Mouse (Mus musculus) neural tube, embryonic 10.5 days (tissue): ENCODE data around the gene Crtam.
A peak's percentile ranks its signal among the peaks of the same experiment; 100 is the strongest.

Source experiments
- DNase-seq: peaks from one replicate; pipeline ENCODE4 v3.0.0-alpha.2; 2017; ENCODE audit warnings: low spot score; ENCODE audit errors: extremely low spot score

Gene Crtam

DNA sequence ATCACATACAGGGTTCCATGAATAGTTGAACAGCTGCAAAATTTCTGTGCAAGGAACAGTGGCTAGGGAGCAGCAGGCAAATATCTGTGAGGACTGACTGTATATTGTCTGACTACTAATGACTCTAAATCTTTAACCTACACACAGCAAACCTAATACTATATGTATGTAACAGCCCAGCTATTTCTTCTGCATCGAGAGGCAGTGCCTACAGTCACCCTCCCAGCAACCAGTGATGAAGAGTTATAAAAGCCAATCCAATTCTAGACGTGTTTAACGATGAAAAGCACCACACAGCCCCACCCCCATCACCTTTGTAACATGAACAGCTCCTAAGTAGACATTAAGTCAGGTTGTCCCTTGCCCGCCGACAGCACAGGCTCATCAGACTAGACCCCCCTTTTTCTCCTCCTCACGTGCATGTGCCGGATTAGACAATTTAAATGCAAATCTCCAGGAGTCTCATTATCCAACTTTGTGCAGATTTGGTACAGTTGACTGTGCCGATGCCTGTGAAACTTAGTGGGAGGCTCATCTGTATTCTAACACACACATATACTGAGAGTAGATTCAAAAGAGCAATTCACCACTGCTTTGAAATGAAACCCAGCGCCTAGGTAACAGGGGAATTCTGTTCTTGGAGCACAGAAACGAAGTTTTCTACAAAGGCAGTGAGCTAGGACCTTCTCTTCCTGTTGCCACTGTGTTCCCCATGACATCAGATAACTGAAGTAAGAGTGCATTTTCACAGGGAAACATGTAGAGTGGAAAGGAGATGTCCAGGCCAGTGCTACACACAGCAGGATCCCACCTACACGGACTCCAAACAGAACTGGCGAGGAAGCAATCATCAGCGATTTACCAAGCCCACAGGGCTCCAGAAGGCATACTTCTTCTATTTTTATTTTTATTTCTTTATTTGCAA is 7.3 kb upstream of the Crtam start:
- DNase-seq = no peak

DNA sequence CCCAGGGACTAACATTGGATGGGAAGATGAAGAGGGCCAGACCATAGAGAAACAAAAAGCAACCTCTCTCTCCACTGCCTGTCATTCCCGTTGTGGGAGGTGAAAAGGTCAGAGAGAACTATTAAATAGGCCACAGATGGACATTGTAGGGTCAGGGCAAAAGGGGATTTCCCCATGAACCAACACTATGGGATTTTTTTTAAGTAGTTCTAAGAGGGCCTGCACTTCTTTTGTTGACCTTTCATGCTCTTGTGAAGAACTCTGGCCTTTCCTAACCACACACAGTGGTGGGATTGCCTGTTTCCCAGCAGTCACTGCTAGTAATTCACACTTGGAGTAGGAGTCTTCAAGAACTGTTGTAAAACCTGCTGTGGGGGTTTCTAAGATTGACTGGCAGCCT is 3.4 kb upstream of the Crtam start:
- DNase-seq = no peak

DNA sequence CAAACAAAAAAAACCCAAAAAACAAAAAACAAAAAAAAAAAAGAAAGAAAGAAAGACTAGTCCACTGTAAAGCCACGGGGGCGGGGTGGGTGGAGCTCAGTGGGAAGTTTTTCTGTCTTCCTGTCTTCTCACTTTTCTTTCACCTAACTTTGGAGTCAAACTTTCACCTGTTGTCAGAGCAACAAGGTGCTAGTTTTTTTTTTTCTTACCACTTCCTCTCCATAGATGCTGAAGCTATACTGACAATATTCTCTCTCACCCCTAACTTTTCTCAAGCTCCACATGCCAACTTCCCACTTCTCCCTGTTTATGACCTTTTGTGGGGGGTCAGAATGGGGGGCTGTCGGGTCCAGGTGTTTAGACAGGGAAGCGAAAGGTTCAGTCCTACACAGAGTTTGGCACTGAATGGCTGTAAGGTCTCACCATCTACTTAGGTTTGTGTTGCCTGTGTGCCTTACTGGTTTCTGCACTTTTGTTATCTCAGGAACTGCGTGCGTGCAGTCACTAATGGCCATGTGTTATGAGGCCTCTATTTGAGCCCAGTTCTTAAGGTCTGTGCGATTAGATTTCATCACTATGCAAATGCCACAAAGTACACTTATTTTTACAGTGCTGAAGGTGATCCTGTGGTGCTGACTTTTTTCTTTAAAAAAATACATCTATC is 7.2 kb downstream of the Crtam start:
- DNase-seq = no peak

DNA sequence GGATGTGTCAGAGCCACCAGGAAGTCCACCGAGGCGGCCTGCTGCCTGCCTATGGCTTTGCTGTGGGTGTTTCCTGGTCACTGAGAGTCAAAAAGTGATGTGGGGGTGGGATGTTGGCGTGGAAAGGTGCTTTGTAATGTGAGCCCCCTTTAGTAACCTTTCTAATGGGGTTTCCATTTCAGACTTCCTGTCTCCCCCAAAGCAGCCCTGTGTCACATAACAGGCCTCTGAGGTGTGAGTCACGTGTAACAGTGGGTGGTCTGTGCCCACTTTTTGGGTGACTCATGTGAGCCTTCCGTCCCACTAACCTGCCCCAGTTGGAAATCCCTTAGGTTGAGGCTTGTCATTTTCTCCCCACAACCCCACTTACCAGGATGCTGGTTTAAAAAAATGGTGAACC is 10.4 kb downstream of the Crtam start:
- no peak for DNase-seq

DNA sequence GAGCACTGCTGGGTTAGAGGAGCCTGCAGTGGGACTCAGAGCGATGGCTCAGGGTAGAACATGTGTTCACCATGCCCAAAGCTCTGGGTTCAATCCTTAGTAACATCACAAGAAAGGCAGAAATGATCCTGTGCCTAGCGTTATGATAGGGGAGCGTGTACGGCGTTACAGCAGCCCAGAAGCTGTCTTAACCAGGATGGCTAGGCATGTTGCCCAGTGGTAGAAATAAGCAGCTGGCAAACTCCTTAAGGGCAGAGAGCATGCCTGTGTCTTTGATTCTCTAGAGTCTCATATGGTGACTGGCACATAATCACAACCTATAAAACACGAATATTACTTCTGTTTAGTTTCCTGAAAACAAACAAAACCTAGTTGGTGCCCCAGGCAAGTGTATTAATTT is 12.9 kb downstream of the Crtam start:
- DNase-seq = no peak

DNA sequence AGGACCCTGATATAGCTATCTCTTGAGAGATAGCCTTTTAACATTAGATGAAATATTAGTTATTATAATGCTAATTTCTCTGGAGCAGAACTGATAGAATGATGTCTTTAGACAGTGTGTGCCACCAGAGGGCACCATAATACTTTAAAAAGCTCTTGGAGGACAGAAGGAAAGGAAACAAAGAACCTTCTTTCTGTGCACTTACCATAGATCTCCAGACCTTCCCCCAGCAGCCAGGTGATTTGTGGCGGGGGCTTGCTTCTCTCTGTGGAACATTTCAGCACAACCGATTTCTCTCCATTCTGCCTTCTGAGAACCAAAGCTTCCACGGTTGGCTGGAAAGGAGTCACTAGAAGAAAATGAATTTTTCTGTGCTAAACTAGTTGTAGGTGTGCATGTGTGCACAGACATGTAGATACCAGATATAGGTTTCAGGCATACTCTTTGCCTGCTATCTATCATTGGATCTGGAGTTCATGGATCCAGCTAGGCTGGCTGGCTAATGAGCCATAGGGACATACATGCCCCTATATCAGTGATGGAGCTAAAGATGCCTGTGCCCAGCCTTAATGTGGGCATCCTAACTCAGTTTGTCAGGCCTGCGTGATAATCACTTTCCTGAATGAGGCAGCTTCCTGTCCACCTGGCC is 14.4 kb downstream of the Crtam start:
- peak; percentile 53 for DNase-seq

DNA sequence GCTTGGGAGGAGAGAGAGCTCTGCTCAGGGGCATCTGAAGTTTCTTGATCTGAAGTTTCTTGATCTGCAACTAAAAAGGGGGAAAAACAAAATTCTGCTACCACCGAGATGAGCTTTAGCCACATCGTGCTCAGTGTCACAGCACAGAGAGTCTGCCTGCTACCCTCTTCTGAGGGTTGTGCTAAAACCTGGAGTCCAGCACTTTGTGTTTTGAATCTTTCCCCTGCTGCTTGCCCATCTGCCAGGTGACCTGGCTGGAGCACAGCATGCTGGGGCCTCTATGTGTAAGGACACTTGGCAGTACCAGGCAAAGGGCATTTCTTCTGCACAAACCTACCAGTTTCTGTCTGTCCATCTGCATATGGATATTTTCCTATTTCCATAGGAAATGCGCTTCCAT is 20.1 kb downstream of the Crtam start:
- no peak for DNase-seq

DNA sequence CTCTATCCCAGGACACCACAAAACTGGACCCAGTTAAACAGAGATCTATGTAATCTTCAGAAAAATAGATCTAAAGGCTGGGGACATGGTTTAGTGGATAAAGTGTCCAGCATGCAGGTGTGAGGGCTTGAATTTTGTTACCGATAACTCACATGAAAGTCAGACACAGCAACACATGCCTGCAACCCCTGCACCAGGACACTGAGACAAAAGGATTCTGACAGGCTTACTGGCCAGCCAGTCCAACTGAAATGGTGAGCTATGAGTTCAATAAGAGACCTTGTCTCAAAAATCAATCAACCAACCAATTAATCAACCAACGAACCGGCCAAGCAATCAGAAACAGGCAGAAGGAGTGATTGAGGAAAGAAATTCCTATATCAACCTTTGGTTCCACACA is 20.7 kb downstream of the Crtam start:
- DNase-seq = no peak

DNA sequence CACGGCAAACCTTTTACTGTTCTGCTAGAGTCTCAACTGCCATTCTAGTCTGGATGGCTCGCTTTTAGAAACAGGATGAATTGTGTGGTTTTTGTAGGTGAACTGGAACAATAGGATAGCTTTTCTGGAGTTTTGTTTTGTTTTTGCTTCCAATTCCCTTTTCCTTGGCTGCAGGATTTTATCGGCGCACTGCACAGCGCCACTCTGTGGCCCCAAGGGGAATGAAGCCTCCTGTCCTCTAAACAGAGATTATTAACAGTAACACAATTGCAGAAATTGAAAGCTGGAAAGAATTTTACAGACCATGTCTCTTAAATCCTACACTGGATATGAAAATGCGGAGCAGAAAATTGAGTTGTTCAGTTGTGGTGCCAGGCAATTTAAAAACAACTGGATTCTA is 21.9 kb downstream of the Crtam start:
- DNase-seq = no peak

DNA sequence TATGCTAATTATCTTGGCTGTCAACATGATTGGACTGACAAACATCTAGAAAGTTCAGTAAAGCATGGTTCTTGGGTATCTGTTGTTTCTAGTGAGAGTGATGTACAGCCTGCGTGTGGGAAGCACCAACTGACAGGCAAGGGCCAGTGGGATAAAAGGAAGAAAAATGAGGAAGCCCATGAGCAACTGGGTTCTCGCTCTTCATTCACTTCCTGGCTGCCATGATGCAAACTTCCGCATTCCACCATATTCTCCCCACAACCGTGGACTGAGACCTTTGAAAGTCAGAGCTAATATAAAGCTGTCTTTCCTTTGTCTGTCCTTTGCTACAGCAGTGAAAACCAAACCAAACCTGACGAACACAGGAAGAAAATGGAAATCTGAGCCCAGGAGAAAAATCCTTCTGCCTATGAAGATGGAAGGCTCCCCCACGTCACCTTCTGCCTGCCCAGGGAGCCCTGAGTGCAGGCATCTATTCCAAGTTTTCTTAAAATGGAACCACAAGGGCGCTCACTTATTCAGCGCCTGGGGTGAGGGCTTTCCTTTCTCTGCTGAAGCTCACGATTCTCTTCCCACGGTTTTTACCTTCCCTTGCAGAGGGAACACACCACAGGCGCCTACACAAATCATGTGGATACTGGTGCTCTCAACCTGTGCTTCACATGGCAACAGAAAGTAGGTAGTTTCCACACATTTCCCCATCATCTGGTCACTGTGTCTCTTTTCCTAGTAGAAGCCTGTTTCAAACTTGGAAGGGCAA is 30.2 kb downstream of the Crtam start:
- no peak for DNase-seq

DNA sequence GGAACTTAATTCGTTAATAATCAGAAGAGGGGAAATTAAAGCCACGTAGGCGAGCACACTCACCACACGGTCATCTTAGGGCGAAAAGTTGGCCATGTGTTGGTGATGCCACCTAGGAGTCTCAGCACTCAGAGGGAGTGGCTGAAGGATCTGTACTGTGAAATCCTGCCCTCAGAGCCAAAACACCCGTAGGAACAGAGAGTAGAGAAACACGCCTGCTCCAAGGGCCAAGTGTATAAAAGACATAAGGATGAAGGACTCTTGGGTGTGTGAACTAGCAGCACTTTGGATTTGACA is 40.1 kb downstream of the Crtam start:
- DNase-seq = peak; percentile 23

DNA sequence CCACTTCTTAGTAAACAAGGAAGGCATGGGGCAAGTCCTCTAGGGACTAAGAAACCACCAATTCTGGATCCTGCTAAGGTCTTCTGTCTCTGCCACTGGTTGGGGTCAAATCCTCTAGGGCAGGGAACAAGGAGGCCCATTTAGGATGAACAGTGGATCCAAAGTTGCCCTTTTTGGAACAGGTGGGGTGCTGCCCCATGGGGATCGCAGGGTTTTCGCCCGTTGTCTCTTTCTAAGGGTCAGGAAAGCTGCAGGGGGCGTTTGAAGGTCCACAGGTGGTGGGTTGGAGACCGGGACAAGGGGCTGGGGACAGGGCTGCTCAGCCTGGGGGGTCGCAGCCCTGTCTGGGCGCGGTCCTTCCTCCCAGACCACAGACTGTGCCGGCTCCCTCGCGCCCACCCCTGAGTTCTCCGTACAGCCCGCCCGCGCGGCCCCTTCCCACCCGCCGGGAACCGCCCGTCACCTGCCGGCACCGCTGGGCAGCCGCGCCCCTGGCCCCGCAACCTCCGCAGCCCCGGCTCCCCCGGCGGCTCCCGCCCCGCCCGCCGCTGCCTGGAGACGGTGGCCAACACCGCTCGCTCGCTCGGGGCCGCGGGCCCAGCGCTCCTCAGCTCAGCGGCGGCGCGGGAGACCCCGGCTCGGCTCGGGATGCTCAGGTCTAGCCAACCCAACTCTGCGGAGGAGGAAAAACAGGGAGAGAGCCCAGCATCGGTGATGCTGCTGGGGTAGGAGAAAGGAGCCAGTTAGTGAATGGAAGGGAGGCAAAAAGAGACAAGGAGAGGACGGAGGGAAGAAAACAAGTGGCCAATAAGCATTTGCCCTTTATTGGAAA is 40.6 kb downstream of the Crtam start, which contains the start of gene Jhy:
Jhy (minus strand) TSS at position 533 of the 832 bp plus-strand sequence.
- DNase-seq = peak; percentile 53

DNA sequence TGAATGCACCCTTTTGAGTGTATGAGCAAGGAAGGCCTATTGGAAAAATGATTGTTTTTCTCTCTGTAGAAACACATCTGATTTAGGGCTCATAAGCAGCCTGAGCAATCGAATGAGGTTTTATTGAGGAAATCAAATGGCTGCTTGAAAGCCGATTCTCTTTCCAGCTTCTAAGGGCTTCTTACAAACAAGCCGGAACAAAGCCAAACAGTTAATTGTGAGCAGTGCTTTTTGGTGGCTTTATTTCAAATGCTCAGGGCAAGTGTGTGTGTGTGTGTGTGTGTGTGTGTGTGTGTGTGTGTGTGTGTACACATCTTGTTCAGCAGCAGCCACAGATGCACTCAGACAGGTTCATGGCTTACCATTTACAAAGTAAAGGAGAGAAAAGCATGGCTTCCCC is 43.0 kb downstream of the Crtam start:
- DNase-seq = no peak

DNA sequence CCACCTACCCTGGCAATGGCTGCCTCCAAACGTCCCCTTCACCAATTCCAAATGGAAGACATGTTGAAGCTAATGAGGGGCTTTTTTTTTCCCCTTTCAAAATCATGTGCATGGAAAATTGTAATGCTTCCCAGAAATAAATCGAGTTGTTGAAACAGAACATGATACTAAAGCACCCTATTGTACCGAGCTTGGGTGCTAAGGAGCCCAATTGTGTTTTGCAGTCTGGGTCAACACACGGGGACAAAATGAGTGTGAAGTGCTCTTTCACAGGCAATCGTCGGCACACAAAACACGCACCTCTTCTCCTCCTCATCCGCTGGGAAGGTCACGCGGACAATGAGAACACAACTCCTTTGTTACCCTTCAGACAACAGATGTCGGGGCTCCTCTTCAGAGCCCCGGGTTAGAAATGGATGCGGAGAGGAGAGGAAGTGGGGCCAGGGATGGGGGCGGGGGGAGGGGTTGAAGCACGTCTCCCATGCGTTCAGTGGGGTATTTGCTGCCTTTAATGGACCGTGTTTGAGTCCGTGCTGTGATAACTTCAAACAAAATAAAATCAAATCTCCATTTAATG is 55.3 kb downstream of the Crtam start:
- DNase-seq = peak; percentile 31

DNA sequence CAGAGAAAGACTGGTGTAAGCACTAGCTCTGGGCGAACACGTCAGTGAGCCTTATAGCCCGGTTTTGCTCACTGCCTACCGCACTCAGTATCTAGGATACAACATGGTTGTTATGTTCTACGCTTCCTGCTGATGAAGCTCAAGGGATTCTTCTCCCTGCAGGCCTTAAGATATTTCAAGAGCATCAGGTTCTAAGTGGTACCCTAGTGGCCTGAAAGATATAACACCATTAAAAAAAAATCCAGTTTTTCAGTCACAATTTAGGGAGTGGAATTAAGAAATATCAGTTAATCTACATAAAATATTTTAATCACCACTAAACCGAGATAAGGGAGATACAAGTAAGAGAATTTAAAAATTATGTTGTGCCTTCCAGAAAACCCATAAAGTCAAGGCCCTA is 56.0 kb downstream of the Crtam start:
- no peak for DNase-seq

DNA sequence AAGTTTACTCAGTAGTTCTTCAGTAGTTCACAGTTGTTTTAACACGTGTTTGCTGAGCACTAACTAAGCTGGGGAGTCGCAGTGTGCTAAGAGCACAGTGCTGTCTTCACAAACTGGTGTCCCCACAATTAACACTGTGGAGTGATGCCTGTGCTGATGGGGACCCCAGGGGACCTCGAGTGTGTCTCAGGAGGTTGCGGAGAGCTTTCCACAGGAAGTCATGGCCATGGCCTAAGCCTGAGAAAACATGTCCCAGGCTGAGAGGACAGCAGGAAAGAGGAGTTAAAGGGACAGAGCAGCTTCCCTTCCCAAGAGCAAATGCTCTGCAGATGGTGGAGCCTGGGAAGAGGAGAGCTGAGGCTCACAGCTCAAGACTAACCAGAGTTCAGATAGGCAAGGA is 57.3 kb downstream of the Crtam start:
- DNase-seq = no peak

DNA sequence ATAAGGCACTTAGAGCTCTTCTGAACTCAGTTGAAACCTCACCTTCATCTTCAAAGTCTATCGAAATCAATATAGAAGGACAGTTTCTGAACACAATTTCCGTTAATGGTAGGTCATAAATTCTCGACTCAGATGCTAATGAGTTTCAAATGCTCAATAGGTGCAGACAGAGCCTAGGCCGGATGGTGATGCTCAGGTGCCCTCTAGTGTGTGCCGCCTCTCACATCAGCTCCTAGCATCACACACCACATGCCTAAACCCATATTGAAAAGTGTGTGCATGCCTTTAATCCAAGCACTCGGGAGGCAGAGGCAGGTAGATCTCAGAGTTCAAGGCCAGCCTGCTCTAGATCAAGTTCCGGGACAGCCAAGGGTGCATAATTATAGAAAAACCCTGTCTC is 67.0 kb downstream of the Crtam start:
- no peak for DNase-seq

DNA sequence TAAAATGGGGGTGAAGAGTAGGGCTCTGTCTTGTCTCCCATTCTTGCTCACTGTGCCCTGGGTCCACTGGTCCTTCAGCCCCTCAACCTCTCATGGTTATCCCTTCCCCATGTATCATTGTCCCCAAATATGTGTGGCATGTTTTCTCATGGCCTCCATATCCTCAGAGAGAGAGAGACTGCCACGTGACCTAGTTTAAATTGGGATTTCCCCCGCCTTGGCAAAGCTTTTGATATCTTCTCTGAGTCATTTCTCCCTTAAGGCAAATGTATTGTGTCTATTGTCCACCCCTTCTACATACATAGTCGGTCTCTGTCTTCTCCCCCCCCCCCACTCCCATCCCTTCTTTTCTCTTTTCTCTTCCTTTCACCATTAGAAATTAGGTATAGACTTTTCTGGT is 71.1 kb downstream of the Crtam start:
- no peak for DNase-seq

DNA sequence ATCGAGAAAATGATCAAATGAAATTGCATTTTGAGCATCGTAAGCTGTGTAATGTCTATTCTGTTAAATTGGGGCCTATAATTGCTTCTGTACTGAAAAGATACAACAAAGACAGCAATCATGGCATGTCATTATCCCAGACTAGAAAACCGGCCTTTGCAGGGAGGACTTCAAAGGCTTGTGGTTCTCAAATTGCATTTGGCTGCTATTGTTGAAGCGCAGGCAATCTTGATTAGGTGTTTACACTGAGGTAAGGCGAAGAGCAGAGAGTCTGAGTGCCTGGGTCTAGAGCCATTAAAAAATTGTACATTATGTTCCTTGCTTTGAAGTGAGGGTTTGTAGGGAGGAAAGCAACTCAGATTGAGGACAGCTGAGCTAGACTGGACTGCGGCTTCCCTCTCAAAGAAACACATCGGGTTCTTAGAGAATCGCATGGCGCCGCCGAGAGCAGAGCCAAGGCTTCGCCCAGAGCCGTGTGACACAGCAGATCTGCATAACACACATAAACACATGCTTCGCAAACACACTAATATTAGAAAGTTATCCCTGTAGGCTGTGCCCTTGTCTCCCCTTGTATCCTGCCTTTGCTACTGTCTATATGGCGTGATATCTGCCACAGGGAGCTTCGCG is 77.0 kb downstream of the Crtam start:
- no peak for DNase-seq
